Mouse (Mus musculus) hindbrain, embryonic 12.5 days (tissue): ENCODE results near the gene Sort1. TPM values are rescaled to one million over a fixed set of nuclear protein-coding genes. Genes with fewer than 3 reads are reported as not detected.
"Not testable (repeated sequence)": the region's sequence is repeated elsewhere in the genome, so short reads cannot be mapped to it uniquely, and the experiment has no call there.

Experiments
- ATAC-seq: fragments of 200-750 bp; cut with Nextera tagmentation; 2 replicates; pipeline ENCODE4 v1.8.0; 2017; ENCODE audit warnings: moderate TSS enrichment; ENCODE audit not compliant: low FRiP score
- H3K27ac ChIP-seq: fragments of 300-500 bp; sonication (generic); 2 replicates; pipeline ENCODE4 v1.5.1; 2016; ENCODE audit warnings: mild to moderate bottlenecking
- H3K27me3 ChIP-seq: fragments of 300-500 bp; sonication (generic); 2 replicates; pipeline ENCODE4 v1.6.1; 2016; ENCODE audit warnings: mild to moderate bottlenecking
- H3K36me3 ChIP-seq: fragments of 300-500 bp; sonication (generic); 2 replicates; pipeline ENCODE4 v1.6.1; 2016; ENCODE audit warnings: mild to moderate bottlenecking
- H3K4me1 ChIP-seq: fragments of 300-500 bp; sonication (generic); 2 replicates; pipeline ENCODE4 v1.6.1; 2016
- H3K4me2 ChIP-seq: fragments of 300-500 bp; sonication (generic); replicated peaks from 2 replicates; pipeline ENCODE4 v1.6.1; 2016; ENCODE audit warnings: mild to moderate bottlenecking
- H3K4me3 ChIP-seq: fragments of 300-500 bp; sonication (generic); 2 replicates; pipeline ENCODE4 v1.5.1; 2016; ENCODE audit warnings: mild to moderate bottlenecking
- H3K9ac ChIP-seq: fragments of 300-500 bp; sonication (generic); 2 replicates; pipeline ENCODE4 v1.6.1; 2016; ENCODE audit warnings: mild to moderate bottlenecking, moderate library complexity
- H3K9me3 ChIP-seq: fragments of 300-500 bp; sonication (generic); replicated peaks from 2 replicates; pipeline ENCODE4 v1.6.1; 2016; ENCODE audit warnings: mild to moderate bottlenecking
- WGBS: fragments of 180-500 bp; shearing (Covaris S2); methylation state at CpG from one replicate; pipeline ENCODE4 v1.1.7; 2016; 5-methylcytosine and 5-hydroxymethylcytosine counted together
- polyA plus RNA-seq: library from polyadenylated mRNA; unstranded; fragments of >200 nt; fragmentation: Nextera tagmentation; extraction: Ambion mirVana; gene quantifications from 2 replicates; pipeline ENCODE4 v1.2.1, GENCODE M21; 2016

Sort1 gene
- 35.0 TPM in 2 replicates for polyA plus RNA-seq

- peak within 1 kb of the TSS; percentile 88 for H3K27ac ChIP-seq
- peak; percentile 99 for ATAC-seq
- peak within 1 kb of the TSS; percentile 82 for H3K4me2 ChIP-seq
- peak within 1 kb of the TSS; percentile 96 for H3K4me3 ChIP-seq
- no peaks in the 10 kb centered on the region for H3K36me3 ChIP-seq
- peak within 1 kb of the TSS; percentile 97 for H3K9ac ChIP-seq
- no peaks in the 10 kb centered on the region for H3K27me3 ChIP-seq
- H3K9me3 ChIP-seq, result no peaks in the 10 kb centered on the region
- H3K4me1 ChIP-seq, result peaks cover 48% of the 10 kb centered on the region
- WGBS, result under 1% methylated on average over 106 of the region's 109 CpGs
Measured at GRCm38 (mm10) chr3:108283781-108284601, at the start of gene Sort1. Gene Sort1, plus strand, starts transcription at chr3:108284082.

GRCm38 (mm10) chr3:108237474-108238102, 46.3 kb upstream of the Sort1 start:
- 83% methylated on average over 4 of the region's 4 CpGs for WGBS

GRCm38 (mm10) chr3:108241243-108241839, 42.5 kb upstream of the Sort1 start:
- Histone ChIP-seq H3K9ac (no peak overlapping the region), H3K4me3 (no peak overlapping the region), H3K36me3 (no peaks in the 10 kb centered on the region), H3K27me3 (no peaks in the 10 kb centered on the region), H3K4me1 (no peaks in the 10 kb centered on the region), H3K27ac (no peak overlapping the region), H3K9me3 (no peaks in the 10 kb centered on the region), H3K4me2 (no peak overlapping the region)
- ATAC-seq, result no peak
- WGBS, result 90% methylated on average over 3 of the region's 3 CpGs

More at GRCm38 (mm10) chr3:108237474-108238102, 46.3 kb upstream of the Sort1 start:
- H3K4me1 ChIP-seq, ATAC-seq, H3K27me3 ChIP-seq, H3K9me3 ChIP-seq, H3K27ac ChIP-seq, H3K4me2 ChIP-seq, H3K36me3 ChIP-seq, H3K9ac ChIP-seq, H3K4me3 ChIP-seq: not testable (repeated sequence)

GRCm38 (mm10) chr3:108246857-108247256, 37.0 kb upstream of the Sort1 start:
- H3K4me2 ChIP-seq, result no peak overlapping the region

GRCm38 (mm10) chr3:108256719-108257637, 26.9 kb upstream of the Sort1 start, which contains the start of gene Psma5:
Gene Psma5, plus strand, starts transcription at chr3:108256926.
- under 1% methylated on average over 79 of the region's 79 CpGs for WGBS
- Histone ChIP-seq H3K4me2 (peak within 1 kb of the TSS; percentile 85), H3K4me3 (peak within 1 kb of the TSS; percentile 98), H3K27ac (no peak within 1 kb of the TSS), H3K27me3 (no peaks in the 10 kb centered on the region), H3K4me1 (peaks cover 14% of the 10 kb centered on the region), H3K36me3 (peaks cover 3% of the 10 kb centered on the region), H3K9ac (peak within 1 kb of the TSS; percentile 94), H3K9me3 (no peaks in the 10 kb centered on the region)
- peak; percentile 100 for ATAC-seq

More at GRCm38 (mm10) chr3:108246857-108247256, 37.0 kb upstream of the Sort1 start:
- H3K27ac ChIP-seq, result no peak overlapping the region
- ATAC-seq, result no peak
- H3K9me3 ChIP-seq, result no peaks in the 10 kb centered on the region
- H3K36me3 ChIP-seq, result no peaks in the 10 kb centered on the region
- 84% methylated on average over 2 of the region's 2 CpGs for WGBS
- no peaks in the 10 kb centered on the region for H3K4me1 ChIP-seq
- no peaks in the 10 kb centered on the region for H3K27me3 ChIP-seq
- no peak overlapping the region for H3K4me3 ChIP-seq
- no peak overlapping the region for H3K9ac ChIP-seq

GRCm38 (mm10) chr3:108257831-108258500, 25.9 kb upstream of the Sort1 start:
- H3K9ac ChIP-seq, result peak overlapping the region; percentile 94
- WGBS, result 78% methylated on average over 3 of the region's 3 CpGs
- H3K4me2 ChIP-seq, result peak overlapping the region; percentile 85
- peaks cover 9% of the 10 kb centered on the region for H3K36me3 ChIP-seq
- peak overlapping the region; percentile 98 for H3K4me3 ChIP-seq
- H3K9me3 ChIP-seq, result no peaks in the 10 kb centered on the region
- no peaks in the 10 kb centered on the region for H3K27me3 ChIP-seq
- no peak overlapping the region for H3K27ac ChIP-seq
- ATAC-seq, result no peak
- H3K4me1 ChIP-seq, result peaks cover 14% of the 10 kb centered on the region

GRCm38 (mm10) chr3:108259319-108259718, 24.6 kb upstream of the Sort1 start:
- Histone ChIP-seq H3K27ac (no peak overlapping the region), H3K9ac (no peak overlapping the region), H3K4me2 (no peak overlapping the region), H3K27me3 (no peaks in the 10 kb centered on the region), H3K4me1 (peaks cover 14% of the 10 kb centered on the region), H3K36me3 (peaks cover 16% of the 10 kb centered on the region), H3K9me3 (no peaks in the 10 kb centered on the region), H3K4me3 (no peak overlapping the region)
- WGBS, result 56% methylated on average over 3 of the region's 3 CpGs
- no peak for ATAC-seq

GRCm38 (mm10) chr3:108279495-108279894, 4.4 kb upstream of the Sort1 start:
- peaks cover 33% of the 10 kb centered on the region for H3K36me3 ChIP-seq

GRCm38 (mm10) chr3:108282401-108283240, 1.3 kb upstream of the Sort1 start:
- Histone ChIP-seq H3K9me3 (no peaks in the 10 kb centered on the region), H3K4me2 (peak overlapping the region; percentile 82), H3K4me1 (peaks cover 34% of the 10 kb centered on the region), H3K27me3 (no peaks in the 10 kb centered on the region), H3K4me3 (peak overlapping the region; percentile 96), H3K36me3 (peaks cover 5% of the 10 kb centered on the region), H3K27ac (peak overlapping the region; percentile 88), H3K9ac (peak overlapping the region; percentile 60; the same call in 1 of the 2 replicates)
- 25% methylated on average over 12 of the region's 12 CpGs for WGBS
- no peak for ATAC-seq

More at GRCm38 (mm10) chr3:108279495-108279894, 4.4 kb upstream of the Sort1 start:
- not testable (repeated sequence) for H3K9me3 ChIP-seq, H3K9ac ChIP-seq, ATAC-seq, H3K4me3 ChIP-seq, H3K27me3 ChIP-seq, H3K4me1 ChIP-seq, H3K4me2 ChIP-seq, H3K27ac ChIP-seq
- 82% methylated on average over 5 of the region's 5 CpGs for WGBS

GRCm38 (mm10) chr3:108283241-108283561, 681 bp upstream of the Sort1 start:
- H3K4me2 ChIP-seq, result peak overlapping the region; percentile 82
- peak overlapping the region; percentile 96 for H3K4me3 ChIP-seq
- ATAC-seq, result no peak; the same call in 1 of the 2 replicates
- peaks cover 40% of the 10 kb centered on the region for H3K4me1 ChIP-seq
- H3K9ac ChIP-seq, result peak overlapping the region; percentile 60
- H3K36me3 ChIP-seq, result no peaks in the 10 kb centered on the region; the same call in 1 of the 2 replicates
- peak overlapping the region; percentile 88 for H3K27ac ChIP-seq
- no peaks in the 10 kb centered on the region for H3K9me3 ChIP-seq
- WGBS, result 10% methylated on average over 6 of the region's 6 CpGs
- H3K27me3 ChIP-seq, result no peaks in the 10 kb centered on the region
